Mouse (Mus musculus): ENCODE data around the gene Adam12. TPM values are rescaled to one million over a fixed set of nuclear protein-coding genes. Genes with fewer than 3 reads are reported as not detected.

Adam12 gene
- total and polyA plus RNA-seq, 2 experiments, result 0.28 TPM

- no peak for DNase-seq (ENCODE audit: extremely low read depth, low read depth, low spot score)
- Histone ChIP-seq H3K27ac (replicated peaks; ENCODE audit: insufficient read depth, low read depth, low read length) (no peak overlapping the region), H3K27me3 (ENCODE audit: control insufficient read depth, insufficient read depth, low read length) (no peaks in the 10 kb centered on the region), H3K4me3 (ENCODE audit: insufficient read depth, low read depth, low read length) (no peak overlapping the region), H3K36me3 (ENCODE audit: control insufficient read depth, insufficient read depth, low read length) (no peaks in the 10 kb centered on the region), H3K79me2 (ENCODE audit: control insufficient read depth, insufficient read depth, low read length) (no peaks in the 10 kb centered on the region), H3K4me1 (ENCODE audit: control insufficient read depth, insufficient read depth, low read length) (no peaks in the 10 kb centered on the region), H3K9ac (ENCODE audit: low read depth, low read length) (no peak overlapping the region)
- 93% methylated on average over 5 of the region's 5 CpGs for WGBS
- TF ChIP-seq POLR2A (IDR thresholded peaks at IDR 0.05; ENCODE audit: extremely low read depth, insufficient read depth, low read length), result no peak
- TF ChIP-seq CTCF (IDR thresholded peaks at IDR 0.05; ENCODE audit: low read depth, low read length), result no peak
Observed at GRCm38 (mm10) chr7:134009157-134009556, 222.8 kb downstream of the Adam12 start.

GRCm38 (mm10) chr7:134007942-134008361 is 224.0 kb downstream of the Adam12 start:
- TF ChIP-seq POLR2A (IDR thresholded peaks at IDR 0.05; ENCODE audit: extremely low read depth, insufficient read depth, low read length), result no peak
- no peak for TF ChIP-seq CTCF (IDR thresholded peaks at IDR 0.05; ENCODE audit: low read depth, low read length)
- WGBS, result 88% methylated on average over 3 of the region's 3 CpGs
- H3K4me3 ChIP-seq (ENCODE audit: insufficient read depth, low read depth, low read length), result no peak overlapping the region
- no peak for DNase-seq (ENCODE audit: extremely low read depth, low read depth, low spot score)
- no peaks in the 10 kb centered on the region for H3K79me2 ChIP-seq (ENCODE audit: control insufficient read depth, insufficient read depth, low read length)
- H3K27ac ChIP-seq (replicated peaks; ENCODE audit: insufficient read depth, low read depth, low read length), result no peak overlapping the region
- H3K36me3 ChIP-seq (ENCODE audit: control insufficient read depth, insufficient read depth, low read length), result no peaks in the 10 kb centered on the region
- no peaks in the 10 kb centered on the region for H3K4me1 ChIP-seq (ENCODE audit: control insufficient read depth, insufficient read depth, low read length)
- no peak overlapping the region for H3K9ac ChIP-seq (ENCODE audit: low read depth, low read length)
- no peaks in the 10 kb centered on the region for H3K27me3 ChIP-seq (ENCODE audit: control insufficient read depth, insufficient read depth, low read length)

DNA sequence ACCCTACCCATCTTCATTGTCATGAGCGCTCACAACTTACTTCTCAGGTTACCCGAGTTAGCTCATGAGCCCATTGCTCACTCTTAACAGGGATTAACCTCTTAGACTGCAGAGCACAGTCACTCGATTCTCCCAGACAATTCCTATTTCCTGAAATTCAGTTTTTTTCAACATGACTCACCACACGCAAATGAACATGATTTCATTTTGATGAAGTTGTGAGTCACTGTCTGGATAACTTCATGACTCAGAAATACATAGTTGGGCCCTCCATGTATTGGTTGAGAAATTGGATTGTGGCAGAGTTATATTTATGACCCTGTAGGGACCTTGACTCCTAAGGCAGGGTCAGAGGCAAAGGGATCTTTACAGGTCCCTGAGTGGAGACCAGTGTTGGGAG is 230.4 kb downstream of the Adam12 start:
- no peaks in the 10 kb centered on the region for H3K79me2 ChIP-seq (ENCODE audit: control insufficient read depth, insufficient read depth, low read length)
- no peak overlapping the region for H3K9ac ChIP-seq (ENCODE audit: low read depth, low read length)
- no peaks in the 10 kb centered on the region for H3K36me3 ChIP-seq (ENCODE audit: control insufficient read depth, insufficient read depth, low read length)
- H3K4me1 ChIP-seq (ENCODE audit: control insufficient read depth, insufficient read depth, low read length), result no peaks in the 10 kb centered on the region
- no peak overlapping the region for H3K4me3 ChIP-seq (ENCODE audit: insufficient read depth, low read depth, low read length)
- DNase-seq (ENCODE audit: extremely low read depth, low read depth, low spot score), result no peak
- H3K27me3 ChIP-seq (ENCODE audit: control insufficient read depth, insufficient read depth, low read length), result no peaks in the 10 kb centered on the region
- TF ChIP-seq CTCF (IDR thresholded peaks at IDR 0.05; ENCODE audit: low read depth, low read length) (no peak), POLR2A (IDR thresholded peaks at IDR 0.05; ENCODE audit: extremely low read depth, insufficient read depth, low read length) (no peak)
- H3K27ac ChIP-seq (replicated peaks; ENCODE audit: insufficient read depth, low read depth, low read length), result no peak overlapping the region
- 92% methylated on average over 4 of the region's 4 CpGs for WGBS

- no peak overlapping the region for H3K27ac ChIP-seq (replicated peaks; ENCODE audit: insufficient read depth, low read depth, low read length)
- TF ChIP-seq CTCF (IDR thresholded peaks at IDR 0.05; ENCODE audit: low read depth, low read length) (no peak), POLR2A (IDR thresholded peaks at IDR 0.05; ENCODE audit: extremely low read depth, insufficient read depth, low read length) (no peak)
- no peak overlapping the region for H3K9ac ChIP-seq (ENCODE audit: low read depth, low read length)
- no peaks in the 10 kb centered on the region for H3K27me3 ChIP-seq (ENCODE audit: control insufficient read depth, insufficient read depth, low read length)
- no peak overlapping the region for H3K4me3 ChIP-seq (ENCODE audit: insufficient read depth, low read depth, low read length)
- DNase-seq (ENCODE audit: extremely low read depth, low read depth, low spot score), result no peak
- H3K36me3 ChIP-seq (ENCODE audit: control insufficient read depth, insufficient read depth, low read length), result no peaks in the 10 kb centered on the region
- no peaks in the 10 kb centered on the region for H3K4me1 ChIP-seq (ENCODE audit: control insufficient read depth, insufficient read depth, low read length)
- no peaks in the 10 kb centered on the region for H3K79me2 ChIP-seq (ENCODE audit: control insufficient read depth, insufficient read depth, low read length)
Observed at GRCm38 (mm10) chr7:133990930-133991329, 241.0 kb downstream of the Adam12 start.

DNA sequence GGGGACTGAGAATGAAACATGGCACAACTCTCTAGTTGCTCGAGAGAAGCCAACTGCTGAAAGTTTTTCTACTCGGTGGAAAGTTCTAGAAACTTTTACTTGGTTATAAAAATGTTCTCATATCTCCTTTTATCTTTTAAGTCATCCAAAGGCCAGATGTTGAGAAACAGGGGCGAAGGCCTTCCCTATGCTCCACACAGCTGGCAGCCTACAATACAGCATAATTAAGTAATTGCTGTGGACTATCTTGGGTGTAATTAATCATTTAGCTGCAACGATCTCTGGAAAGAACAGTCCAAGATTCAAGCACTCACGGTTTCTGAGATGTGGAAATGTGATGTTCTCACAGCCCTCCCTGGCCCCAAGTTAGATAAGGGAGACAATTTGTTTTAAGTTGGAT is 243.6 kb downstream of the Adam12 start:
- no peak overlapping the region for H3K27ac ChIP-seq (replicated peaks; ENCODE audit: insufficient read depth, low read depth, low read length)
- no peaks in the 10 kb centered on the region for H3K36me3 ChIP-seq (ENCODE audit: control insufficient read depth, insufficient read depth, low read length)
- H3K27me3 ChIP-seq (ENCODE audit: control insufficient read depth, insufficient read depth, low read length), result no peaks in the 10 kb centered on the region
- TF ChIP-seq CTCF (IDR thresholded peaks at IDR 0.05; ENCODE audit: low read depth, low read length) (no peak), POLR2A (IDR thresholded peaks at IDR 0.05; ENCODE audit: extremely low read depth, insufficient read depth, low read length) (no peak)
- WGBS, result 79% methylated on average over 5 of the region's 5 CpGs
- no peak for DNase-seq (ENCODE audit: extremely low read depth, low read depth, low spot score)
- H3K4me3 ChIP-seq (ENCODE audit: insufficient read depth, low read depth, low read length), result no peak overlapping the region
- H3K79me2 ChIP-seq (ENCODE audit: control insufficient read depth, insufficient read depth, low read length), result no peaks in the 10 kb centered on the region
- no peaks in the 10 kb centered on the region for H3K4me1 ChIP-seq (ENCODE audit: control insufficient read depth, insufficient read depth, low read length)
- H3K9ac ChIP-seq (ENCODE audit: low read depth, low read length), result no peak overlapping the region

DNA sequence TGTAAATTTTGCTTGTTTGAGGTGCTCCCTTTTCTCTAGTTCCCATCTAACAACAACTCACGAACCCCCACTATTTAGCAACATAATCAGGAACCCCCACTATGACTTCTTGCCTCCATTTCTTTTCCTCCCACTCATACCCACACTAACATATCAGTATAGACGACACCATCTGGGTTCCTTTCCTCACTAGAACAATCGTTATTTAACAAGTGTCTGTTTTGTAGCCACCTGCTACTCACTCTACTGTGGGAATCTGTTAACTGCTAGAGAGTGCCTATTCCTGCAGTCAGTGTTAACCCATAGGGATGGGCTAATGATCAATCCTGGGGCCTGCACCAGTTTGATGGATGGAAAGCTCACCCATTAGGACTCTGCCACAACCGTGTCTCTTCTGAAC is 245.7 kb downstream of the Adam12 start:
- Histone ChIP-seq H3K79me2 (ENCODE audit: control insufficient read depth, insufficient read depth, low read length) (no peaks in the 10 kb centered on the region), H3K4me1 (ENCODE audit: control insufficient read depth, insufficient read depth, low read length) (no peaks in the 10 kb centered on the region), H3K4me3 (ENCODE audit: insufficient read depth, low read depth, low read length) (no peak overlapping the region), H3K36me3 (ENCODE audit: control insufficient read depth, insufficient read depth, low read length) (no peaks in the 10 kb centered on the region), H3K27me3 (ENCODE audit: control insufficient read depth, insufficient read depth, low read length) (no peaks in the 10 kb centered on the region), H3K9ac (ENCODE audit: low read depth, low read length) (no peak overlapping the region), H3K27ac (replicated peaks; ENCODE audit: insufficient read depth, low read depth, low read length) (no peak overlapping the region)
- DNase-seq (ENCODE audit: extremely low read depth, low read depth, low spot score), result no peak
- TF ChIP-seq CTCF (IDR thresholded peaks at IDR 0.05; ENCODE audit: low read depth, low read length) (no peak), POLR2A (IDR thresholded peaks at IDR 0.05; ENCODE audit: extremely low read depth, insufficient read depth, low read length) (no peak)
- WGBS, result 87% methylated on average over 4 of the region's 4 CpGs
